Mouse (Mus musculus) limb, embryonic 14.5 days (tissue): ENCODE measurements around the gene Vps26a. TPM values are rescaled to one million over a fixed set of nuclear protein-coding genes. Genes with fewer than 3 reads are reported as not detected.

Experiments
- ATAC-seq: fragments of 200-750 bp; cut with Nextera tagmentation; 2 replicates; pipeline ENCODE4 v1.8.0; 2017; ENCODE audit warnings: low read depth, moderate number of reproducible peaks, moderate TSS enrichment; ENCODE audit not compliant: low FRiP score
- DNase-seq: peaks from one replicate; pipeline ENCODE4 v3.0.0-alpha.2; 2015; ENCODE audit warnings: low spot score
- H3K27ac ChIP-seq: fragments of 300-500 bp; sonication (generic); replicated peaks from 2 replicates; pipeline ENCODE4 v1.5.1; 2014; ENCODE audit warnings: low read depth, mild to moderate bottlenecking, low read length, moderate library complexity, mixed read lengths
- H3K27me3 ChIP-seq: fragments of 300-500 bp; sonication (generic); 2 replicates; pipeline ENCODE4 v1.6.1; 2014; ENCODE audit warnings: low read length, mixed read lengths; ENCODE audit not compliant: control insufficient read depth, insufficient read depth
- H3K36me3 ChIP-seq: fragments of 300-500 bp; sonication (generic); 2 replicates; pipeline ENCODE4 v1.6.1; 2014; ENCODE audit warnings: mild to moderate bottlenecking, low read length, moderate library complexity, mixed read lengths; ENCODE audit not compliant: control insufficient read depth, insufficient read depth
- H3K4me1 ChIP-seq: fragments of 300-500 bp; sonication (generic); 2 replicates; pipeline ENCODE4 v1.6.1; 2014; ENCODE audit warnings: antibody characterized with exemption, low read length, mixed read lengths; ENCODE audit not compliant: control insufficient read depth, insufficient read depth
- H3K4me2 ChIP-seq: fragments of 300-500 bp; sonication (generic); replicated peaks from 2 replicates; pipeline ENCODE4 v1.6.1; 2014; ENCODE audit warnings: low read depth, mild to moderate bottlenecking, low read length, moderate library complexity; ENCODE audit not compliant: severe bottlenecking
- H3K4me3 ChIP-seq: fragments of 300-500 bp; sonication (generic); replicated peaks from 2 replicates; pipeline ENCODE4 v1.5.1; 2014; ENCODE audit warnings: low read length
- H3K9ac ChIP-seq: fragments of 300-500 bp; sonication (generic); 2 replicates; pipeline ENCODE4 v1.6.1; 2014; ENCODE audit warnings: mild to moderate bottlenecking, low read depth, low read length, moderate library complexity; ENCODE audit not compliant: severe bottlenecking
- H3K9me3 ChIP-seq: fragments of 300-500 bp; sonication (generic); 2 replicates; pipeline ENCODE4 v1.6.1; 2016; ENCODE audit warnings: low read length; ENCODE audit not compliant: control insufficient read depth
- POLR2A ChIP-seq: fragments of 200-500 bp; IDR thresholded peaks from 2 replicates; pipeline ENCODE4 v1.8.0; 2012; ENCODE audit warnings: inconsistent platforms, mild to moderate bottlenecking, moderate library complexity, borderline replicate concordance; ENCODE audit not compliant: insufficient read depth, insufficient read length; ENCODE audit errors: extremely low read depth
- WGBS: fragments of 180-500 bp; shearing (Covaris S2); extraction: QIAGEN DNeasy Blood & Tissue Kit; methylation state at CpG from one replicate; pipeline ENCODE4 v1.1.7; 2014; 5-methylcytosine and 5-hydroxymethylcytosine counted together
- polyA plus RNA-seq, 2 experiments: library from polyadenylated mRNA; depleted of rRNA in 1 of 2; stranded (reverse) in 1 of 2; unstranded in 1 of 2; fragments of >200 nt; fragmentation: Nextera tagmentation in 1 of 2; extraction: Ambion mirVana in 1 of 2; gene quantifications; 2 replicates each; pipeline versions ENCODE4 v1.2.1 to v1.2.3; 2012 to 2014

Gene Vps26a
- polyA plus RNA-seq, 2 experiments = 29.2 to 67.1 TPM

DNA sequence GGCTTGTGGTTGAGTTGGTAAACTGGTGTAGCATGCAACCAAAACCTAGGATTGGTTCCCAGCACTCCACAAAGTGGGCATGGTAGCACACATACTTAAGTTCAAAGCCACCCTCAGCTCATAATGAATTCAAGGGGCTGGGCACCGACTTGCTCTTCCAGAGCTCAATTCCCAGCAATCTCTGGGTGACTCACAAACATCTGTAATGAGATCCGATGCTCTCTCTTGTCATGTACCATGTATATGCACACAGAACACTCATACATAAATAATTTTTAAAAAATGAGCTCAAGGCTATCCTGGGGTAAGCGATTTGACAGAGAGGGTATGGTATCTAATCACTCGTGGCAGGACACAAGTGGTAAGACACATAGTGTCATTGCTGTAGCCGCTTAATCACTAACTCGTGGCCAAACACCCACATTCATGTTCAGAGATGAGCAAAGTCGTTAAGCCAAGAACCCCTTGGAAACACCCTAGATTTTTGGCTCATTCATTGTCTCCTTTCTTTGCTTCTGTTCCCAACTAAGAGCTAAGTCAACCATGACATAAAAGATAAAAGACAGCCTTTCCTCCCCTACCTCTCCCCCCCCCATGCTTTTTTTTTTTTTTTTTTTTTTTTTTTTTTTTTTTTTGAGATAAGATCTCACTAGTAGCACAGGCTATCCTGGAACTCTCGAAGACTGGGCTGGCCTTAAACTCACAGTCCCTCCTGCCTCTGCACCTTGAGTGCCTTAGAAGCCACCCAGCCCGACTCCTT is 18.8 kb upstream of the Vps26a start:
- 79% methylated on average over 9 of the region's 9 CpGs for WGBS
- no peaks in the 10 kb centered on the region for H3K4me1 ChIP-seq
- no peak overlapping the region for H3K9ac ChIP-seq
- no peaks in the 10 kb centered on the region for H3K27me3 ChIP-seq
- no peak overlapping the region for H3K27ac ChIP-seq
- no peak overlapping the region for H3K4me3 ChIP-seq
- ATAC-seq (no peak), DNase-seq (no peak)
- no peaks in the 10 kb centered on the region for H3K36me3 ChIP-seq
- TF ChIP-seq POLR2A = no peak
- no peaks in the 10 kb centered on the region for H3K9me3 ChIP-seq
- no peak overlapping the region for H3K4me2 ChIP-seq

DNA sequence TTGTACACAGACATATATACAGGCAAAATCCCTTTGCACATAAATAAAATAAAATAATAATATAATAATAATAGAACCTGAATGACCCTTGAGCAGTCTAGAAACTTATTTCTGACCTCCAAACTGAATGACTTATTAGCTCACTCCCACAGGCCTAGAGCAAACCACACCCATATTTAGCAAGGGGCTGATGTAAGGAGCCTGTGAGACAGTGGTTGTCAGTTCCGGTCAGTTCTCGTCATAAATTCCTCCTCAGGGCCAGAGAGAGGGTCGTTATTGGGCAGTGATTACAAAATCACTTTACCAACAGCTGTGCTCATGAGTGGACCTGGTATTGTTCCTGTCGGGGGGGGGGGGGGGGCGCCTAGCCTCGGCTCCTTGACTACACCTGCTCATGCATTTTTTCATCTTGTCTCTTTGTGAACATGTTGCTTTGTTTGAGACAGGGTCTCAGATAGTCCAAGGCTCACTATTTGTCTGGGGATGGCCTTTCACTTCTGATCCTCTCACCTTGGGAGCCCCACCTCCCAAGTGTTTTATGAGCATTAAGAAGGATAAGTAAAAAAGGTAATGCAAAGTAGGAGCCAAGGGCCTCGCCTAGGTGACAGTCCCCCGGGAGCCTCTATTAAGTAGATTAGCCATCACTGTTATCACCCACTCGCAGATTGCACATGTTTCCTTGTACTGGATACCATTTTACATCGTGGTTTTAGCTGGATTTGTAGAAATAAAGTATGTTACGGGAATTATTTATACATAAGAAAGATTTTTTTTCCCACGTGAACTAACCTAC is 17.4 kb upstream of the Vps26a start:
- ATAC-seq (no peak), DNase-seq (no peak)
- Histone ChIP-seq H3K9me3 (no peaks in the 10 kb centered on the region), H3K4me1 (no peaks in the 10 kb centered on the region), H3K27ac (no peak overlapping the region), H3K9ac (no peak overlapping the region), H3K4me3 (no peak overlapping the region), H3K4me2 (no peak overlapping the region), H3K36me3 (no peaks in the 10 kb centered on the region), H3K27me3 (no peaks in the 10 kb centered on the region)
- TF ChIP-seq POLR2A = no peak
- 67% methylated on average over 12 of the region's 12 CpGs for WGBS

DNA sequence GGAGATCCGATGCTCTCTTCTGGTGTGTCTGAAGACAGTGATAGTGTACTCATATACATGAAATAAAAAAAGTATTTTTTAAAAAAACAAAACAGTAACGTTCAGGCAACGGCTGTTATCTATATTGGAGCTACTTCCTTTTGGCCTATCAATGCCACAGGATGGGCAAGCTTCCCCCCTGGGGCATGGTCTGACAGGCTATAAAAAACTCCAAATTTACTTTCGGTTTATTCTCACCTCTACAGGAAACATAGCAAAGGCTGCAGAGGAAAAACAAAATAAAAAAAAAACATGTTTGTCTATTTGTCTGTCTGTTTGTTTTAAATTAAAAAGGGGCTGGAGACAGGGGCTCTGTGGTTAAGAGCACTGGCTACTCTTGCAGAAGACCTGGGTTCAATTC is 16.7 kb upstream of the Vps26a start:
- no peak overlapping the region for H3K27ac ChIP-seq
- no peak for DNase-seq
- H3K9ac ChIP-seq = no peak overlapping the region
- no peak for TF ChIP-seq POLR2A
- no peaks in the 10 kb centered on the region for H3K27me3 ChIP-seq
- H3K4me2 ChIP-seq = no peak overlapping the region
- no peaks in the 10 kb centered on the region for H3K36me3 ChIP-seq
- 71% methylated on average over 4 of the region's 4 CpGs for WGBS
- H3K4me1 ChIP-seq = no peaks in the 10 kb centered on the region
- no peak for ATAC-seq
- H3K4me3 ChIP-seq = no peak overlapping the region
- H3K9me3 ChIP-seq = no peaks in the 10 kb centered on the region

DNA sequence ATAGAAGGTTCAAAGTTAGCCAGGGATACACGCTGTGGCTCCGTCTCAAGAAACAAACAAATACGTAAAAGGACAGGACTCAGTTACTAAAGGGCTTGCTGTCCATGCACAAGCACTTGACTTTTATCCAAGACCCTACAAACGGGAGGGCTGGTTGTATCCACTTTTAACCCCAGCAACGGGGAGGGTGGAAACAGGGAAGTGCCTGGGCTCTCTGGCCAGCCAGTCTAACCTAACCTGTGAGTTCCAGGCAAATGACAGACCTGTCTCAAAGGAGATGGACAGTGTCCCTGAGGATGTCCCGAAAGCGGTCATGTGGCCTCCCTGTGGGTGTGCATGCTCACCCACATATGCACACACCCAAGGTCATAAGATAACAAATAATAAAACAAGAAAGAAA is 15.3 kb upstream of the Vps26a start:
- no peaks in the 10 kb centered on the region for H3K9me3 ChIP-seq
- ATAC-seq (no peak), DNase-seq (no peak)
- 78% methylated on average over 7 of the region's 7 CpGs for WGBS
- no peak overlapping the region for H3K9ac ChIP-seq
- H3K4me2 ChIP-seq = no peak overlapping the region
- TF ChIP-seq POLR2A = no peak
- no peaks in the 10 kb centered on the region for H3K36me3 ChIP-seq
- H3K27me3 ChIP-seq = no peaks in the 10 kb centered on the region
- H3K4me3 ChIP-seq = no peak overlapping the region
- H3K4me1 ChIP-seq = no peaks in the 10 kb centered on the region
- H3K27ac ChIP-seq = no peak overlapping the region

DNA sequence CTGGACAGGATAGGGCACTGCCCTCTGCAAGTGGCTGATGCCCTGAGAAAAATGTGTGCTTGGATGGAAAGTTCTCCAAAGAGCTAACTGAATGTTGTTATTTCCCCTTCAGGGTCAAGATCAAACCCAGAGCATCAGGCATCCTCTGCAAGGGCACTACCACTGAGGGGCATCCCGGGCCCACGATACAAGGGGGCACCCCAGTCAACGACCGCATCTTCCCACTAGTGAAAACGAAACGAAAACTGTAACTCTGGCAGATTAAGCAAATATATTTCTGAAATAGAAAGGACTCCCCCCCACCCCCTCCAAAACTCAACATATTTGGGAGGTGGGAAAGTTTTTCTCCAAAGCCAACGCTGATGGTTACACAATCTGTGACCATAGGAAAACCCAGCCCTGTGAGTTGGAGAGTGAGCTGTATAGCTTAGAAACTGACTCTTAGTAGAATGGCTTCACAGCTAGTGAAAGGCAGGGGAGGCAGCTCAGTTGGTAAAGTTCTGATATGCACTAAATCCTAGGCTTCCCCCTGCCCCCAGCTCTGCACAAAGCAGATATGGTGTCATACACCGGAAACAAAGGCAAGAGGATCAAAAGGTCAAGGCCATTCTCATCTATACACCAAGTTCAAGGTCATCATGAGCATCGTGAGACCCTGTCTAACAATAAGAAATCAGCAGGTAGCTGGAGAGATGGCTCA is 14.5 kb upstream of the Vps26a start:
- Histone ChIP-seq H3K27me3 (no peaks in the 10 kb centered on the region), H3K4me3 (no peak overlapping the region), H3K4me2 (no peak overlapping the region), H3K36me3 (no peaks in the 10 kb centered on the region), H3K4me1 (no peaks in the 10 kb centered on the region), H3K9ac (no peak overlapping the region), H3K9me3 (no peaks in the 10 kb centered on the region), H3K27ac (no peak overlapping the region)
- WGBS = 87% methylated on average over 9 of the region's 9 CpGs
- ATAC-seq = no peak
- no peak for TF ChIP-seq POLR2A
- no peak for DNase-seq
